Mouse (Mus musculus) embryonic facial prominence, embryonic 12.5 days (tissue): Measurements from ENCODE around the gene Saysd1. TPM values are rescaled to one million over a fixed set of nuclear protein-coding genes. Genes with fewer than 3 reads are reported as not detected.

Source experiments
- ATAC-seq: fragments of 200-750 bp; cut with Nextera tagmentation; 2 replicates; pipeline ENCODE4 v1.8.0; 2017; ENCODE audit not compliant: insufficient number of reproducible peaks, insufficient read depth, low FRiP score, low TSS enrichment
- H3K27ac ChIP-seq: fragments of 300-500 bp; sonication (generic); 2 replicates; pipeline ENCODE4 v1.5.1; 2016; ENCODE audit warnings: mild to moderate bottlenecking
- H3K27me3 ChIP-seq: fragments of 300-500 bp; sonication (generic); 2 replicates; pipeline ENCODE4 v1.6.1; 2016; ENCODE audit warnings: mild to moderate bottlenecking, moderate library complexity
- H3K36me3 ChIP-seq: fragments of 300-500 bp; sonication (generic); 2 replicates; pipeline ENCODE4 v1.6.1; 2016; ENCODE audit warnings: mild to moderate bottlenecking
- H3K4me1 ChIP-seq: fragments of 300-500 bp; sonication (generic); 2 replicates; pipeline ENCODE4 v1.6.1; 2016
- H3K4me2 ChIP-seq: fragments of 300-500 bp; sonication (generic); replicated peaks from 2 replicates; pipeline ENCODE4 v1.6.1; 2016; ENCODE audit warnings: mild to moderate bottlenecking, moderate library complexity
- H3K4me3 ChIP-seq: fragments of 300-500 bp; sonication (generic); 2 replicates; pipeline ENCODE4 v1.5.1; 2016; ENCODE audit warnings: mild to moderate bottlenecking
- H3K9ac ChIP-seq: fragments of 300-500 bp; sonication (generic); 2 replicates; pipeline ENCODE4 v1.6.1; 2016; ENCODE audit warnings: mild to moderate bottlenecking, moderate library complexity
- H3K9me3 ChIP-seq: fragments of 300-500 bp; sonication (generic); 2 replicates; pipeline ENCODE4 v1.6.1; 2016; ENCODE audit warnings: mild to moderate bottlenecking, moderate library complexity
- WGBS: fragments of 180-500 bp; shearing (Covaris S2); methylation state at CpG from one replicate; pipeline ENCODE4 v1.1.7; 2016; 5-methylcytosine and 5-hydroxymethylcytosine counted together
- polyA plus RNA-seq: library from polyadenylated mRNA; unstranded; fragments of >200 nt; fragmentation: Nextera tagmentation; extraction: Ambion mirVana; gene quantifications from 2 replicates; pipeline ENCODE4 v1.2.1, GENCODE M21; 2016

Gene Saysd1
- polyA plus RNA-seq, 1 experiment from 2014 or later, result 11.5 TPM

- Histone ChIP-seq H3K4me2 (peak overlapping the region; percentile 24; the same call in 1 of the 2 replicates), H3K27me3 (no peaks in the 10 kb centered on the region), H3K4me3 (no peak overlapping the region), H3K9me3 (no peaks in the 10 kb centered on the region), H3K9ac (no peak overlapping the region), H3K27ac (0 out of 2 replicates have a peak overlapping the region, but pooled peaks have one; percentile 17), H3K36me3 (no peaks in the 10 kb centered on the region), H3K4me1 (peaks cover 3% of the 10 kb centered on the region)
- ATAC-seq, result peak; percentile 23; the same call in 1 of the 2 replicates
- WGBS, result 34% methylated on average over 18 of the region's 18 CpGs
Observed at GRCm38 (mm10) chr14:20067293-20068074, 70.8 kb downstream of the Saysd1 start.

- no peaks in the 10 kb centered on the region for H3K36me3 ChIP-seq
- no peak for ATAC-seq
- H3K4me1 ChIP-seq, result peaks cover 3% of the 10 kb centered on the region
- H3K4me3 ChIP-seq, result no peak overlapping the region
- H3K4me2 ChIP-seq, result no peak overlapping the region
- H3K9ac ChIP-seq, result no peak overlapping the region
- no peak overlapping the region for H3K27ac ChIP-seq
- no peaks in the 10 kb centered on the region for H3K9me3 ChIP-seq
- H3K27me3 ChIP-seq, result no peaks in the 10 kb centered on the region
Observed at GRCm38 (mm10) chr14:20064771-20065170, 73.6 kb downstream of the Saysd1 start.

- Histone ChIP-seq H3K4me1 (peaks cover 6% of the 10 kb centered on the region; the same call in 1 of the 2 replicates), H3K27me3 (no peaks in the 10 kb centered on the region), H3K4me2 (no peak overlapping the region), H3K9ac (no peak overlapping the region), H3K4me3 (no peak overlapping the region), H3K36me3 (no peaks in the 10 kb centered on the region), H3K9me3 (no peaks in the 10 kb centered on the region), H3K27ac (no peak overlapping the region)
- WGBS, result 45% methylated on average over 2 of the region's 2 CpGs
- no peak for ATAC-seq
Observed at GRCm38 (mm10) chr14:20048481-20048835, 89.9 kb downstream of the Saysd1 start.

GRCm38 (mm10) chr14:20047814-20048480, 90.4 kb downstream of the Saysd1 start:
- Histone ChIP-seq H3K27ac (no peak overlapping the region), H3K4me1 (peaks cover 6% of the 10 kb centered on the region; the same call in 1 of the 2 replicates), H3K4me2 (no peak overlapping the region), H3K36me3 (no peaks in the 10 kb centered on the region), H3K9me3 (no peaks in the 10 kb centered on the region), H3K27me3 (no peaks in the 10 kb centered on the region), H3K4me3 (no peak overlapping the region), H3K9ac (no peak overlapping the region)
- ATAC-seq, result 0 out of 2 replicates have a peak, but pooled peaks have one; percentile 80
- 41% methylated on average over 3 of the region's 3 CpGs for WGBS

- Histone ChIP-seq H3K9ac (no peak overlapping the region), H3K4me3 (no peak overlapping the region), H3K27ac (no peak overlapping the region), H3K4me1 (peaks cover 6% of the 10 kb centered on the region; the same call in 1 of the 2 replicates), H3K27me3 (no peaks in the 10 kb centered on the region), H3K4me2 (no peak overlapping the region), H3K36me3 (no peaks in the 10 kb centered on the region), H3K9me3 (no peaks in the 10 kb centered on the region)
- ATAC-seq, result no peak
- 44% methylated on average over 2 of the region's 2 CpGs for WGBS
Observed at GRCm38 (mm10) chr14:20047291-20047690, 91.0 kb downstream of the Saysd1 start.

- peaks cover 6% of the 10 kb centered on the region; the same call in 1 of the 2 replicates for H3K4me1 ChIP-seq
- no peaks in the 10 kb centered on the region for H3K9me3 ChIP-seq
- WGBS, result 100% methylated on average over 1 of the region's 1 CpGs
Observed at GRCm38 (mm10) chr14:20044036-20044435, 94.3 kb downstream of the Saysd1 start.

GRCm38 (mm10) chr14:20041836-20042235, 96.5 kb downstream of the Saysd1 start:
- no peaks in the 10 kb centered on the region for H3K36me3 ChIP-seq
- H3K4me2 ChIP-seq, result no peak overlapping the region
- H3K4me3 ChIP-seq, result no peak overlapping the region
- no peaks in the 10 kb centered on the region for H3K9me3 ChIP-seq
- H3K9ac ChIP-seq, result no peak overlapping the region
- H3K27ac ChIP-seq, result no peak overlapping the region
- H3K27me3 ChIP-seq, result no peaks in the 10 kb centered on the region
- no peak for ATAC-seq
- no peaks in the 10 kb centered on the region for H3K4me1 ChIP-seq
- WGBS, result 83% methylated on average over 2 of the region's 2 CpGs

More at GRCm38 (mm10) chr14:20044036-20044435, 94.3 kb downstream of the Saysd1 start:
- Histone ChIP-seq H3K27me3 (no peaks in the 10 kb centered on the region), H3K27ac (no peak overlapping the region), H3K4me2 (no peak overlapping the region), H3K9ac (no peak overlapping the region), H3K36me3 (no peaks in the 10 kb centered on the region), H3K4me3 (no peak overlapping the region)
- no peak for ATAC-seq

GRCm38 (mm10) chr14:20040976-20041375, 97.4 kb downstream of the Saysd1 start:
- Histone ChIP-seq H3K36me3 (no peaks in the 10 kb centered on the region), H3K9me3 (no peaks in the 10 kb centered on the region), H3K4me3 (no peak overlapping the region), H3K27me3 (no peaks in the 10 kb centered on the region), H3K27ac (no peak overlapping the region), H3K4me2 (no peak overlapping the region), H3K4me1 (no peaks in the 10 kb centered on the region), H3K9ac (no peak overlapping the region)
- 84% methylated on average over 4 of the region's 4 CpGs for WGBS
- ATAC-seq, result no peak

- Histone ChIP-seq H3K9me3 (no peaks in the 10 kb centered on the region), H3K9ac (no peak overlapping the region), H3K27me3 (no peaks in the 10 kb centered on the region), H3K4me2 (no peak overlapping the region), H3K36me3 (no peaks in the 10 kb centered on the region), H3K4me3 (no peak overlapping the region), H3K27ac (no peak overlapping the region), H3K4me1 (no peaks in the 10 kb centered on the region)
- 86% methylated on average over 2 of the region's 2 CpGs for WGBS
- no peak for ATAC-seq
Observed at GRCm38 (mm10) chr14:20039795-20040194, 98.5 kb downstream of the Saysd1 start.

GRCm38 (mm10) chr14:20032738-20033116, 105.6 kb downstream of the Saysd1 start:
- Histone ChIP-seq H3K9ac (no peak overlapping the region), H3K4me2 (no peak overlapping the region), H3K27ac (no peak overlapping the region), H3K9me3 (no peaks in the 10 kb centered on the region), H3K36me3 (no peaks in the 10 kb centered on the region), H3K4me3 (no peak overlapping the region), H3K27me3 (no peaks in the 10 kb centered on the region), H3K4me1 (no peaks in the 10 kb centered on the region)
- WGBS, result 21% methylated on average over 2 of the region's 3 CpGs
- no peak for ATAC-seq

GRCm38 (mm10) chr14:20032016-20032737, 106.2 kb downstream of the Saysd1 start:
- Histone ChIP-seq H3K9me3 (no peaks in the 10 kb centered on the region), H3K4me1 (no peaks in the 10 kb centered on the region)
- WGBS, result 76% methylated on average over 19 of the region's 19 CpGs

More at GRCm38 (mm10) chr14:20032016-20032737, 106.2 kb downstream of the Saysd1 start:
- Histone ChIP-seq H3K36me3 (no peaks in the 10 kb centered on the region), H3K9ac (no peak overlapping the region), H3K4me3 (no peak overlapping the region), H3K27me3 (no peaks in the 10 kb centered on the region), H3K4me2 (no peak overlapping the region), H3K27ac (no peak overlapping the region)
- ATAC-seq, result no peak
